Mouse (Mus musculus): Measurements from ENCODE around the gene Abca3. TPM values are rescaled to one million over a fixed set of nuclear protein-coding genes. Genes with fewer than 3 reads are reported as not detected.

Gene Abca3
- polyA plus RNA-seq, 1 experiment from 2014 or later, result 6.4 TPM

DNA sequence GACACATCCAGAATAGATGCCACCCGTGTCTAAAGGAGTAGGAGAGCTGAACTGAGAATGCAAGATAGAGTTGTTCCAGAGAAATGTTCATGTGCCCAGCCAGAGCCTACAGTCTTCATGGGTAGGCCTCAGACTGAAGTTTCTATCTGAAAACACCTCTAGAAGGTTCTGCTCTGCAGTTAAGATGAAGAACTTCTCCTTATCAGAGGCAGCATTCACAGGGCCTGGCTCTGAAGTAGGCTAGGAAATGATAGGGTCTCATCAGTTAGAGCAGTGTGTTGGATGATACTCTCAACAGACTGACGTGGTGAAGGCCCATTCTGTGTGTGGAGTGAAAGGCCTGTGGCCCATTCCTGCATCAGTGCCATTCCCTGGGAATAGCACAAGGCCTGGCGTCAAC, 2.2 kb downstream of the Abca3 start:
- H3K9me3 ChIP-seq, result no peaks in the 10 kb centered on the region
- peaks cover 28% of the 10 kb centered on the region for H3K4me1 ChIP-seq
- H3K27ac ChIP-seq (replicated peaks), result no peak overlapping the region
- H3K9ac ChIP-seq, result 0 out of 2 replicates have a peak overlapping the region, but pooled peaks have one; percentile 24
- WGBS, result 80% methylated on average over 3 of the region's 3 CpGs
- H3K4me2 ChIP-seq, result no peak overlapping the region
- peaks cover 22% of the 10 kb centered on the region for H3K27me3 ChIP-seq (replicated peaks)
- H3K36me3 ChIP-seq, result peaks cover 5% of the 10 kb centered on the region; the same call in 1 of the 2 replicates
- no peak for ATAC-seq (ENCODE audit: extremely low read depth, insufficient number of reproducible peaks, low FRiP score, low TSS enrichment)
- H3K4me3 ChIP-seq, result no peak overlapping the region

- 84% methylated on average over 8 of the region's 8 CpGs for WGBS
- H3K27ac ChIP-seq (replicated peaks), result no peak overlapping the region
- H3K4me1 ChIP-seq, result peaks cover 38% of the 10 kb centered on the region
- no peak for ATAC-seq (ENCODE audit: extremely low read depth, insufficient number of reproducible peaks, low FRiP score, low TSS enrichment)
- no peaks in the 10 kb centered on the region for H3K9me3 ChIP-seq
- H3K4me3 ChIP-seq, result no peak overlapping the region
- H3K4me2 ChIP-seq, result no peak overlapping the region
- peaks cover 10% of the 10 kb centered on the region for H3K27me3 ChIP-seq (replicated peaks)
- H3K36me3 ChIP-seq, result peaks cover 5% of the 10 kb centered on the region; the same call in 1 of the 2 replicates
- no peak overlapping the region for H3K9ac ChIP-seq
Measured at GRCm38 (mm10) chr17:24355284-24355683, 3.5 kb downstream of the Abca3 start.

DNA sequence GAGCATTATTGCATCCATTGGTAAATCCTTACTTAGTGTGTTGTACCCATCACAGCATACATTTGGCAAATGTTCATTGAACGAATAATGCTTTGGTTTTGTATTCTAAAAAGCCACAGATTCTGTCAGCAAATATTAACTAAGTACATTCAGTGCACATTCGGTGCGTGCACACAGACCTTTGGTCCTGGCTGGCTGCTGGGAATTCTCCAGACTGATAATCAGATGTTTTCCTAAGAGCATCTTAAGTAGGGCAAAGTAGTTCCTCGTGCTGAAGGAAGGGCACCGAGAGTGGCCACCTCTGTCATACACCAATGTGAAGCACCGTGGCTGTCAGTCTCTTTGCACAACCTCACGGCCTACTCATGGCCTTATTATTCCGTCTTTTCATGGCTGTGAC, 7.3 kb downstream of the Abca3 start:
- ATAC-seq (ENCODE audit: extremely low read depth, insufficient number of reproducible peaks, low FRiP score, low TSS enrichment), result no peak
- no peak overlapping the region for H3K4me3 ChIP-seq

GRCm38 (mm10) chr17:24359903-24360302, 8.2 kb downstream of the Abca3 start:
- 43% methylated on average over 2 of the region's 2 CpGs for WGBS
- Histone ChIP-seq H3K36me3 (peaks cover 5% of the 10 kb centered on the region; the same call in 1 of the 2 replicates), H3K4me1 (peaks cover 23% of the 10 kb centered on the region), H3K4me3 (no peak overlapping the region), H3K27me3 (replicated peaks) (no peaks in the 10 kb centered on the region), H3K4me2 (no peak overlapping the region), H3K9me3 (no peaks in the 10 kb centered on the region), H3K27ac (replicated peaks) (no peak overlapping the region), H3K9ac (no peak overlapping the region)
- no peak for ATAC-seq (ENCODE audit: extremely low read depth, insufficient number of reproducible peaks, low FRiP score, low TSS enrichment)

More for the DNA sequence above, 7.3 kb downstream of the Abca3 start:
- H3K4me1 ChIP-seq, result peaks cover 27% of the 10 kb centered on the region
- WGBS, result 70% methylated on average over 8 of the region's 8 CpGs
- no peaks in the 10 kb centered on the region for H3K9me3 ChIP-seq
- no peak overlapping the region for H3K9ac ChIP-seq
- no peak overlapping the region for H3K4me2 ChIP-seq
- no peaks in the 10 kb centered on the region for H3K27me3 ChIP-seq (replicated peaks)
- no peak overlapping the region for H3K27ac ChIP-seq (replicated peaks)
- peaks cover 5% of the 10 kb centered on the region; the same call in 1 of the 2 replicates for H3K36me3 ChIP-seq

- Histone ChIP-seq H3K4me1 (peaks cover 23% of the 10 kb centered on the region), H3K27ac (replicated peaks) (no peak overlapping the region), H3K36me3 (peaks cover 5% of the 10 kb centered on the region; the same call in 1 of the 2 replicates), H3K4me2 (no peak overlapping the region), H3K9ac (no peak overlapping the region), H3K4me3 (no peak overlapping the region), H3K9me3 (no peaks in the 10 kb centered on the region), H3K27me3 (replicated peaks) (no peaks in the 10 kb centered on the region)
- WGBS, result 79% methylated on average over 8 of the region's 8 CpGs
- ATAC-seq (ENCODE audit: extremely low read depth, insufficient number of reproducible peaks, low FRiP score, low TSS enrichment), result no peak
Measured at GRCm38 (mm10) chr17:24360841-24361240, 9.1 kb downstream of the Abca3 start.

- no peak for ATAC-seq (ENCODE audit: extremely low read depth, insufficient number of reproducible peaks, low FRiP score, low TSS enrichment)
- 74% methylated on average over 5 of the region's 5 CpGs for WGBS
- Histone ChIP-seq H3K9ac (no peak overlapping the region), H3K36me3 (peaks cover 5% of the 10 kb centered on the region; the same call in 1 of the 2 replicates), H3K4me3 (no peak overlapping the region), H3K4me2 (no peak overlapping the region), H3K27me3 (replicated peaks) (no peaks in the 10 kb centered on the region), H3K27ac (replicated peaks) (no peak overlapping the region), H3K9me3 (no peaks in the 10 kb centered on the region), H3K4me1 (peaks cover 23% of the 10 kb centered on the region)
Measured at GRCm38 (mm10) chr17:24361291-24361690, 9.5 kb downstream of the Abca3 start.

DNA sequence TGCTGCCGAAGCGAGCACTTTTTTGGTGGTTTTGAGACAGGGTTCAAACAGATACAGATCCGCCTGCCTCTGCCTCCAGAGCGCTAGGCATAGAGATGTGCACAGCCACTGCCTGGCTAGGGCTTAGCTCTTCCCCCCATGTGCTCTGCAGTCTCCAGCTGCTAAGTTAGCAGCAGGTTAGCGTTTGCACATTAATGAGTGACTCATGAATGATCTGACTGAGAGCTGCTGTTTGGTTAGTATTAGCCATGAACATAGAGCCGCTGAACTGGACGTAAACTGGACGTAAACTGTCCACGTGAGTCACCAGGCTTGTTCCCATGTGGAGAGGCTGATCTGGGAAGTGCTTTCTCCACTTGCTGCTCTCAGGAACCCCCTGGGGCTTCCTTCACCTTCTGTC, 10.8 kb downstream of the Abca3 start:
- Histone ChIP-seq H3K4me3 (no peak overlapping the region), H3K9ac (no peak overlapping the region), H3K4me1 (peaks cover 23% of the 10 kb centered on the region), H3K36me3 (peaks cover 14% of the 10 kb centered on the region), H3K27ac (replicated peaks) (no peak overlapping the region), H3K9me3 (no peaks in the 10 kb centered on the region), H3K27me3 (replicated peaks) (no peaks in the 10 kb centered on the region), H3K4me2 (no peak overlapping the region)
- 77% methylated on average over 9 of the region's 9 CpGs for WGBS
- ATAC-seq (ENCODE audit: extremely low read depth, insufficient number of reproducible peaks, low FRiP score, low TSS enrichment), result no peak

GRCm38 (mm10) chr17:24364461-24364860, 12.7 kb downstream of the Abca3 start:
- Histone ChIP-seq H3K36me3 (peaks cover 20% of the 10 kb centered on the region), H3K4me3 (no peak overlapping the region), H3K9me3 (no peaks in the 10 kb centered on the region), H3K4me2 (no peak overlapping the region), H3K27me3 (replicated peaks) (no peaks in the 10 kb centered on the region), H3K9ac (no peak overlapping the region), H3K27ac (replicated peaks) (no peak overlapping the region), H3K4me1 (peaks cover 21% of the 10 kb centered on the region)
- no peak for ATAC-seq (ENCODE audit: extremely low read depth, insufficient number of reproducible peaks, low FRiP score, low TSS enrichment)
- WGBS, result 87% methylated on average over 9 of the region's 9 CpGs

DNA sequence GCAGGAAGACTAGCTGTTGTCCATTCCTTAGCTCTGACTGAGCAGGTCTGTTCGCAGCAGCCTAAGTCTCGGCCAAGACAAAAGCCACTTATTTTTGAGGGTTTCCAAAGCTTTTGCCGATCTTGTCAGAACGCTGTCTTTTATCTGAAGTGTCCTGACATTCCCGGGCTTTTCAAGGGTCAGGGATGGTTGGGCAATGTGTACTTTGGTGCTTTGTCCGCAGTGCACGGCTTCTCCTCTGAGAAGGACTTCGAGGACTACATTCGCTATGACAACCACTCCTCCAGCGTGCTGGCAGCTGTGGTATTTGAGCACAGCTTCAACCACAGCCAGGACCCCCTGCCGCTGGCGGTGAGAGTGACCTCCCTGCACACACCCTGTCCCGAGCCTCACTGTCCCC, 14.1 kb downstream of the Abca3 start:
- H3K9ac ChIP-seq, result 0 out of 2 replicates have a peak overlapping the region, but pooled peaks have one; percentile 0
- H3K36me3 ChIP-seq, result peaks cover 27% of the 10 kb centered on the region
- H3K27ac ChIP-seq (replicated peaks), result no peak overlapping the region
- no peak for ATAC-seq (ENCODE audit: extremely low read depth, insufficient number of reproducible peaks, low FRiP score, low TSS enrichment)
- no peaks in the 10 kb centered on the region for H3K9me3 ChIP-seq
- H3K4me2 ChIP-seq, result no peak overlapping the region
- H3K27me3 ChIP-seq (replicated peaks), result no peaks in the 10 kb centered on the region
- H3K4me3 ChIP-seq, result no peak overlapping the region
- WGBS, result 45% methylated on average over 13 of the region's 13 CpGs
- 0 out of 2 replicates have a peak, but pooled peaks cover 9% of the 10 kb centered on the region for H3K4me1 ChIP-seq

GRCm38 (mm10) chr17:24375094-24375712, 23.5 kb downstream of the Abca3 start:
- H3K9ac ChIP-seq, result no peak overlapping the region
- H3K4me2 ChIP-seq, result no peak overlapping the region
- H3K9me3 ChIP-seq, result no peaks in the 10 kb centered on the region
- 58% methylated on average over 5 of the region's 5 CpGs for WGBS
- H3K27me3 ChIP-seq (replicated peaks), result no peaks in the 10 kb centered on the region
- peaks cover 51% of the 10 kb centered on the region for H3K36me3 ChIP-seq
- no peak overlapping the region for H3K4me3 ChIP-seq
- peak overlapping the region; percentile 42 for H3K27ac ChIP-seq (replicated peaks)
- no peak for ATAC-seq (ENCODE audit: extremely low read depth, insufficient number of reproducible peaks, low FRiP score, low TSS enrichment)
- peaks cover 11% of the 10 kb centered on the region for H3K4me1 ChIP-seq

- WGBS, result 81% methylated on average over 6 of the region's 6 CpGs
- Histone ChIP-seq H3K9me3 (no peaks in the 10 kb centered on the region), H3K36me3 (peaks cover 44% of the 10 kb centered on the region), H3K9ac (no peak overlapping the region), H3K27me3 (replicated peaks) (no peaks in the 10 kb centered on the region), H3K4me3 (no peak overlapping the region), H3K4me2 (no peak overlapping the region), H3K27ac (replicated peaks) (no peak overlapping the region), H3K4me1 (peaks cover 11% of the 10 kb centered on the region)
- no peak for ATAC-seq (ENCODE audit: extremely low read depth, insufficient number of reproducible peaks, low FRiP score, low TSS enrichment)
Measured at GRCm38 (mm10) chr17:24375886-24376285, 24.1 kb downstream of the Abca3 start.

GRCm38 (mm10) chr17:24378496-24378895, 26.7 kb downstream of the Abca3 start:
- Histone ChIP-seq H3K36me3 (peaks cover 55% of the 10 kb centered on the region), H3K27me3 (replicated peaks) (no peaks in the 10 kb centered on the region), H3K4me2 (no peak overlapping the region), H3K9ac (no peak overlapping the region), H3K4me3 (no peak overlapping the region), H3K27ac (replicated peaks) (no peak overlapping the region), H3K9me3 (no peaks in the 10 kb centered on the region), H3K4me1 (peaks cover 11% of the 10 kb centered on the region)
- no peak for ATAC-seq (ENCODE audit: extremely low read depth, insufficient number of reproducible peaks, low FRiP score, low TSS enrichment)
- 70% methylated on average over 2 of the region's 2 CpGs for WGBS

All from heart, embryonic 13.5 days (tissue).